Mouse (Mus musculus) E14TG2a.4 (cell line): ENCODE results near the gene Olfr1412.

Source experiments
- CTCF ChIP-seq: conservative IDR thresholded peaks from 2 replicates; pipeline ENCODE4 v1.5.1; 2014; ENCODE audit warnings: low read length
- NANOG ChIP-seq: IDR thresholded peaks from 2 replicates; pipeline ENCODE4 v1.6.1; 2014; ENCODE audit warnings: borderline replicate concordance, low read length, mixed read lengths
- POU5F1 ChIP-seq: IDR thresholded peaks from 2 replicates; pipeline ENCODE4 v1.6.1; 2014; ENCODE audit warnings: low read length, borderline replicate concordance

- TF ChIP-seq CTCF (no peak), NANOG (no peak), POU5F1 (no peak)
Observed at GRCm38 (mm10) chr1:92637501-92638172, 52.1 kb downstream of the Olfr1412 start.
